Mouse (Mus musculus) heart, adult 9 months (tissue): Measurements from ENCODE around the gene Myh6.
"Not testable (repeated sequence)": the region's sequence is repeated elsewhere in the genome, so short reads cannot be mapped to it uniquely, and the experiment has no call there.

Experiments
- DNase-seq, 2 experiments: peaks; one replicate each; pipeline ENCODE4 v3.0.0; 2022; ENCODE audit warnings: low spot score in 2 of 2

Myh6 gene

DNA sequence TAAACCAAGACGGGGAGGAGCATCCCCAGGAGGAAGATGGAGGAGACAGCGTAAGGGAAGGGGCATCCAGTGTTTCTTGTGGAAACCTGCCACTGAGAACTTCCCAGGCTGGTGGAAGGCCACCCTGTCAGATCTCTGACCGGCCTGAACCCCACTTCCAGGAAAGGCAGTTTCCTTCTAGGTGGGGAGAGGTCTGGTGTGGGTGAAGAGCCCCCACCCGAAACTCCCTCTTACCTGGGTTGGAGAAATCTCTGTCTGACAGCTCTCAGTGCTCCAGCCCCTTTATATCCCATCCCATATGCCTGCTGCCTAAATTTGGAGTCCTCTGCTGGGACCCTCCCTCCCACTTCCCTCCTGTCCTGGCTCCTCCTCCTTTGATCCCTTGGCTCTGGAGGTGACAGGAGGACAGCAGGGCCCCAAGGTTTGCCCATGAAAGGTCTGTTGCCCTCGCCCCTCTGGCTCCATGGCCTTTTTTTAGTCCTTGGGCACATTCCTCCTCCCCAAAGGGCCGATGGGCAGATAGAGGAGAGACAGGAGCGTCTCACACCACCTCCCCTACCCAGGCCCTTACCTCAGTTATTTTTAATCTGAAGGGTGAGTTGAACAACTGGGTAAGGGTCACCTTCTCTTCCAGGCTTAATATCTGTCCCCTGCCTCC lies at the start of gene Myh6:
Gene Myh6, minus strand, starts transcription at position 608 of the 658 bp plus-strand sequence.
- DNase-seq, result peak; percentile 78 to 83

DNA sequence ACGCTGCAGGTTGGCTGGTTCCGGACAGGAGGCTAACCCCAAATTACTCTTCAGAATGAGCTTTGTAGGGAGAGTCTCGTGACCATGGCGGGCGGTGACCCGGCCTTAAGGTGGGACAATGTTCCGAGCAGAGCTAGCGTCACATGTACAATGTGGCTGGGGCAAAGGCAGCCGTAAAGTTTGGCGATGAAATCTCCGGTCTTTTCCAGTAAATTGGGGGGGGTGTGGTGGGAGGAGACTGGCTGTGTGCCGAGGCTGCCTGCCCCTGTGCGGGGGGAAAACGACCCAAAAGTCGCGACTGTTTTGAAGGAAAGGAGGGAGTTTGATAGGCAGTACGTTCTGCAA lies 49.0 kb upstream of the Myh6 start:
- DNase-seq, result no peak

DNA sequence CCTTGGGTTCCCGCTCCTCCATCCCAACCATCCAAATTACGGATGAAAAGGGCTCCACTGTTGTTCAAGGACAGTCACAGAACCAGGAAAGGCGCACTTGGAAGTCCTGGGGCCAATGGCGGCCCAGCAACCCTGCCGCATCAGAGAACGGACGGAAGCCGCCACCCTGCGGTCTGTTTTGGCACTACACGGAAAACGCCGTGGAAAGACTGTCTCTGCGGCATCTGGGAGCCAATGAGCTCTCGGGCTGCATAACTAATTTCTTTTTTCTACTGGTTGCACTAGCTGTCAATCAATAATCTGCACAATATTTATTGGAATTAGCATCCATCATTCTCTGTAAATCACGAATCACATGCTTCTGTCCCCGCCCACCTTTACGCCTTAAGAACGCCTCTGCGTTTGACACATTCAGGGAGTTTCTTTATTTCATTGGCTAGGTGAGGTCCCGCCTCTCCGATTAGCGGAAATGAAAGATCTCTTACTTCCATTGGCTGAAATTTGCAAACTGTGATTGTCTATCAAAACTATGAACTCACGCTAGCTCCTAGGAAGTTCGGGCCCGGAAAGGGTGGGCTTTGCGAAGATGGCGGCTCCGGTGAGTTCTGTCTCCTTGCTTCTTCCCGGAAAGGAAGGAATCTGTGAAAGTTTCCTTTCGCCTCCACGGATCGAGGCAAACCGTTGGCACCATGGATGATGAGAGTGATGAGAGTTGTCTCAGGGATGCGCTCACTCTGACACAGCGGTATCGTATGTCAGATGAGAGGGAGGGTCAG lies 48.5 kb upstream of the Myh6 start, which contains the start of gene Ngdn:
Gene Ngdn, plus strand, starts transcription at position 464 of the 776 bp plus-strand sequence.
- DNase-seq, result peak; percentile 99 to 100

DNA sequence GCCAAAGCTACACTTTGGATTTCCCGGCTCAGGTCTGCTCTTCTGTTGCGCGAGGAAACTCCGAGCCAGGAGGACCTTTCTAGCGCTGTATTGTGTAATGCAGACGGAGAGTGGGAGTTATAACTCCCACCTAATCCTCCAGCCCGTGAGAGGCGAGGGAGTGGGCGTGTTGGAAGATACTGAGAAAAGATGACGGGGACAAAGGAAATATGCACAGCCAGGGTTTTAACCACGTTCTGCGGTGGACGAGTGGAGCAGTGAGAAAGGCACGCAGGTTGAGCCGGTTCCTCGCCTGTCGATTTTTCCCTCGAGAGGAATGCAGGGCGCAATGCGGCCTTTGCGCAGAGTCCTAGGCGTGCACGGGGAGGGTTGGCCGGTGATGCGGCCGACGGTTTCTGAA lies 47.9 kb upstream of the Myh6 start:
- no peak for DNase-seq

DNA sequence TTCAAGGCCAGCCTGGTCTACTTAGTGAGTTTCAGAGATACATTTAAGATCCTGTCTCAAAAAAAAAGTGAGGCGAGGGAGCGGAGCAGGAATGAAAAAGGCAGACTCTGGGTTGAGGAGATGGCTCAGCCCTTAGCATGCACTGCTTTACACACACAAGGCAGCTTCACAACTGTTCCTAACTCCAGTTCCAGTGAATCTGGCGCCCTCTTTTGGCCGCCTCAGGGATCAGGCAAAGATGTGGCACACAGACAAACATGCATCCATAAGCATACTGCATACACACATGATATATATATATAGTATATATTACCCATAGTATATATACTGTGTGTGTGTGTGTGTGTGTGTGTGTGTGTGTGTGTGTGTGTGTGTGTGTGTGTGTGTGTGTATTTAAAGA lies 44.4 kb upstream of the Myh6 start:
- DNase-seq, result no peak

DNA sequence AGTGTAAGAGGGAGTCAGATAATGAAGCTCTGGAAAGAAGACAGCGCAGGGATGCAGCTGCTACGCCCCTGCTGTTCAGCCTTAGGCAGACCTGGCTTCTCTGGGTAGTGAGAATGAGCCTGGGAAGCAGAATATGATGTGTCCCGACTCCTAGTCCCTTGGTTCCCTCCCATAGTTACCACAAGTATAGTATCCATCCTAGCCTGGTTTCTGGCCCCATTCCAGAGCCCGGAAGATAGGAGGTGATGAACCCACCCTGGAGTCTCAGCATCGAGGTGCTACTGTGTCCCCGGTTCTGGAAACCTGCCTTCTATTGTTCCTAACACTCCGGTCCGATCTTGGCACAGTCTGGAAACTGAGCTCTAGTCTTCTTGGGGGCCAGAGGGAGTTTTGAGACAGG lies 41.7 kb upstream of the Myh6 start:
- DNase-seq, result no peak

DNA sequence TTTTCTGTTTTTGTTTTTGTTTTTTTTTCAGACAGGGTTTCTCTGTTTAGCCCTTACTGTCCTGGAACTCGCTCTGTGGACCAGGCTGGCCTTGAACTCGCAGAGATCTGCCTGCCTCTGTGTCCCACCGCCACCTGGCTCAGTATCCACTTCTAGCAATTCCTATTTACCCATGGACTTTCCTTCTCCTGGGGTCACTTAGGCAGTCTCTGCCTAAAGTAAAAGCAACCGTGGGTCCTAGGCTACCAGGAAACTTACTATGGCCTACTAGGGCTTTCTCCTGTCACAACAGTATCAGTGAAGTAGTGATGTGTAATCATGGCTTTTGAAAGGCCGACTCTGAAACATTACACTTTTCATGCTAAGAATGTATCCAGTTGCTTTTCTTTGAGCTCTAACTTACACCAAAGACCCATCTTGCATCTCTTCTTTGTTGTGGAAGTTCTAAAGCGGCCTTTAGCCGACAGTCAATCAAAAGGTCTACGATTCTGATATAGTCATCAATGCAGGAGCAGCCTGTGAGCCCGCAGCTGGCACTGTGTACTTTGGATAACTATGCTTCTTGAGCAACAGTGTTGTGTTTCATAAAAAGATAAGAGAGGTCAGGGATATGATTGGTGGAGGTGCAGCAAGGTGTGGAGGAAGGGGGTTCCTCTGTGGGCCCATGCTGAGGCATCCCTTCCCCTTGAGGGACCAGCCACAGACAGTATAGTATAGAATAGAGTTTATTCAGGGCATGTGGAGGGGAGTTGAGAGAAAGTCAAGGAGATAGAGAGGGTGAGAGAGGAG lies 40.6 kb upstream of the Myh6 start:
- no peak for DNase-seq

DNA sequence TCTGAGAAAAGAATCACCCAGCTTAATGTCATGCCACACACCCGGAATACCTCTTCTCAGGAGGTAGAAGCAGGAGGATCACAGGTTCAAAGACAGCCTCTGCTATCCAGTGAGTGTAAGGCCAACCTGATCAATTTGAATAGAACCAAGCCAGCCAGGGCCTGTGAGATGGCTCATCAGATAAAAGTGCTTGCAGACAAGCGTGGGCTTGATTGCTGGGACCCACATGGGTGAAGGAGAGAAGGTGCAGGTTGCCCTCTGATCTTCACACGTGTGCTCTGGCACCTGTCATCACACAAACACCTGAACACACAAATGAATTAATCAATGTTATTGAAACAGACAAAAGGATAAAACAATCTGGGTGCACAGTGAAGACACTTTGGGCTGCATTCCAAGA lies 39.8 kb upstream of the Myh6 start:
- no peak for DNase-seq

DNA sequence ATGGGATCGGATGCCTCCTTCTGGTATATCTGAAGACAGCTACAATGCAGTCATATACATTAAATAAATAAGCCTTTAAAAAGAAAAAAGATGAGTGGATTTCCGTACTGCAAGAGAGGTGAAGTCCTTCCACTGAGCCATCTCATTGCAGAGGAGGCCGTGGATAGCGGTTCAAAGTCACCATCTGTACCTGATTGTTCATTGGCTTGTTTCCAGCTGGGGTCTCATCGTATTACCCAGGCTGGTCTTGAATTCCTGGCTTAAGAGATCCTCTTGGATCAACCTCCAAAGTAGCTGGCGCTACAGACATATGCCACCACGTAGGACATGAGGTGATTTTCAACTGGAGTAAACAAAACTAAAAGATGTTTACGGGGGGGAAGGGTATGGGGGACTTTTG lies 39.2 kb upstream of the Myh6 start:
- no peak for DNase-seq

DNA sequence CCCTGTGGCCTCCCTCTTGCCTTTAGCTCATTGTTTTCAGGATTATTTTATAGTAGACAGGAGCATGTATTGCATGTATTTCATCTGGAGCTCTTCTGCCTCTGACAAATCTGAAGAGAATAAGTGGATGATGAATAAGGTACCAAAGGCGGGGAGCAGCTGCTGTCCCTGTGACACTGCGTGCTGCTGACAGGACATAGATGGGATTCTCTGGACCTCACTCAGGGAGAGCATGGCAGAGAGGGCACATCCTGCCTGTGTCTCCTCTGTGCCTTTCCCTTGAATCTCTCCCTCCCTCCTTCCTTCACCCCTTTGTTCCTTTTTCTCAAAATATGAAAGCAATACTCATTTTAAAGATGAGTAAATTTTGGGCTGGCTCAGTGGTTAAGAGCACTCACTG lies 38.8 kb upstream of the Myh6 start:
- DNase-seq, result no peak

DNA sequence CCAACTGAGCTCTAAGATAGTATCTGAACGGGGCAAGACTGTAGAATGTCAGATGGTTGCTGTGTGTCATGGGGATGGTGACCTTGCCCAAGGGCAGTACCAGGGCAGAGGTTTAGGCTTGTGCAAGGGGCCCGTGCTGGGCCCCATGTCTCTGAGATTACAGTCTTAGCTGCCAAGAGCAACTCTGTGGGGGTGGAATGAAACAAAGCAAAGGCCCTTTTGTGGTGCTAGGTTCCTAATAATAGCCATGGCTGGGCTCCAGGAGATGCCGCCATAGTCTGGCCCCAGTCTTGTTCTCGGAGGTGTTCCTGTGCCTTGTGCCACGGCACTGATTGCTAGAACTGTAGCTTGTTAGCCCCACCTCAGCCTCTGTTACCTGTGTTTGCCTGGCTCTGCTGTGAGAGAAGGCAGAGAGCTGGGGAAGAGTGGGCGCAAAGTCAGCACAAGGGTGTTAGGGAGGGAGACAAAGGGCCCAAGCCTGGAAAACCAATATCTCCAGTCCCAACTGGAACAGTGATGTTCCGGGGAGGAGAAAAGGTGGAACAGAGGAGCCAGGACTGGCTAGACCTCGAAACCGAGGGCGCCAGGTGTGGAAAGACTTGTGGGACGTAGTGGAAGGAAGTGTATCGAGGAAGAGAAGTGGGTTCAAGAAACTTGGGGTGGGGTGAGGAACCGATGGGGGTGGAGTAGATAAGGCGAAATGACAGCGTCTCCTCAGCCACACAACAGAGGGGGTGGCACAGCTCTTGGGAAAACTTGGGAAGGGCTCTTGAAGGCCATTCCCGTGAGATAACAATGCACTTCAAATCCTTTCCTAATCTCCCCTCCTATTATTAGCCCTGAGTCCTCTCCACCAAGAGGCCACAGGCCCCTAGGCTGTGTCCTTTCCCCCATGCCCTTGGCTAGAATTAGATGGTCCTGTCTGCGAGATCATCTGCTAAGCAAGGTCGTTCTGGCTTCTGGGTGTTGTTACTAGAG lies 37.4 kb upstream of the Myh6 start:
- peak; percentile 72 to 78 for DNase-seq

DNA sequence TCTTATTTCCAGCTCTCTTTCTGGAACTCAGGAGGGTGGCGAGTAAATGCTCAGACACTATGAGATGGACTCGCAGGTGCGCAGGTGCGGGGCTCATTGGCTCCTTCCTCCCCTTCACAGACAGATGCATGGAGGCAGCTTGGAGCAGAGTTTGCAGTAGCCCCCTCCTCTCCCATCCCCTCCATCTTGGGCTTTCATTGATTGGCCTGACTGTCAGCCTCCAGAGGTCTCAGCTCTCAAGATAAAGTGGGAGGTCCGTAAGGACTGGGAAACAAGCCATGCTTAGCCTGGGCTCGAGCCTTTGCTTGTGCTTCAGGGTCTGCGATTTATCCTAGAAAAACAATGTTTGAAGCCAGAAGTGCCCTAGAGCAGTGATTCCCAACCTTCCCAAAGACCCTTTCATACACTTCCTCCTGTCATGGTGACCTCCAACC lies 36.0 kb upstream of the Myh6 start:
- DNase-seq, result no peak

DNA sequence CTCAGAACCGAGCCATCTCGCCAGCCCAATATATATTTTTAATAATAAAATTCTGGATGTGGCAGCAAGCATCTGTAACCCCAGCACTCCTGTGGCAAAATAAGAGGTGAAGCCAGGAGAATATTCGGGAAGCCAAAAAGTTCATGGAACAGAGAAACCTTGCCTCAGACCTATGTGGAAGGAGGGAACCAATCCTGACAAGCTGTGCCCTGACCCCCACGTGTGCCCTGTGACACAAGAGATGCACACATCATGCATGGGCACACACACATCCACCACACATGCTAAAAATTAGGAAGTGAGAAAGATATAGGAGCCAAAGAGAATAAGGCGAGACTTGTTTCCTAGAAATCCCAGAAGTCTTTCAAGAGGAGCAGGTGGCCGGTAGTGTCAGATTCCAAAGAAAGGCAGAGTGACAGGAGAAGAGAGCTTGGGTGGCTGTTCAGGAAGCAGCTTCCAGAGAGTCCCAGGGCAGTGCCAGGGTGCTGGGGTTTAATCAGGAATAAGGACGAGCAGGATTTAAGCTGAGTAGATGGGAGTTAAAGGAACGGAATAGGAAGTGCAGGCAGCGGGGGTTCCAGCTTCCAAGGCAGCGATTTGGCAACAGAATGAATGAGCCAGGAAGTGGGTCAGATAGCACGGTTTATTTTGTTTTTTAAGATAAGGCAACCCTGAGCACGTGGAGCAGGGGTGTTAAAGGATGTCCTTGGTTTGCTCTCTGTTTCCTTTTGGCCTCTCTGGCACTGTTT lies 35.4 kb upstream of the Myh6 start:
- DNase-seq, result peak in 1 of 2 experiments; percentile 35

DNA sequence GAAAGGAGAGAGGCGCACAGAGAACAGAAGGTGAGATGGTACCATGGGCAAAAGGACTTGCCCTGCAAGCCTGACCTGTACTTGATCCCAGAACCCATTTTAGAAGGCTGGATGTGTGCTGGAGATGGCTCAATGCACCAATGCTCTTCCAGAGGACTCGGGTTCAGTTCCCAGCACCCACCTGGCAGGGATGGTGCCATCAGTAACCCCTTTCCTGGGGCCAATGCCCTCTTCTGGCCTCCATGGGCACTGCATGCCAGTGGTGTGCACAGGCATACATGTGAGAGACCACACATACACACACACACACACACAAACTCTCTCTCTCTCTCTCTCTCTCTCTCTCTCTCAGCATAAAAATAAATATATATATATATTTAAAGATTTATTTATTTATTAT lies 34.7 kb upstream of the Myh6 start:
- DNase-seq, result no peak

DNA sequence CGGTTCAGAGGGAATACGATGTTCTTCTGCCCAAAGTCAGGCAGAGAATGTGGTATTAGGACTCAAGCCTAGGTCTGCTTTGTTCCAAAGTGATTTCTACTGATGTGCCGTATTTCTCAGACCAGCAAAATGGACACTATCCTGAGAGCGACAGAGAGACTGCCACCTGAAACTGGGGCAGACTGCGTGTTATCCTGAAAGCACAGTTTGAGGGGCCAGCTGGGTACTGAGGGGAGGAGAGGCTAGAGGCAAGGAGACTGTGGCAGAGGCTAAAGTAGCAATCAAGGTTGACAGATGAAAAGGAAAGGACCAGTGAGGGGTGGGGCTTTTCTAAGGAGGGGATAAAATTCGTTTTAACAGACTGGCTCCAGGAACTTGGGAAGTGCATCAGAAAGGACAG lies 34.1 kb upstream of the Myh6 start:
- no peak for DNase-seq

DNA sequence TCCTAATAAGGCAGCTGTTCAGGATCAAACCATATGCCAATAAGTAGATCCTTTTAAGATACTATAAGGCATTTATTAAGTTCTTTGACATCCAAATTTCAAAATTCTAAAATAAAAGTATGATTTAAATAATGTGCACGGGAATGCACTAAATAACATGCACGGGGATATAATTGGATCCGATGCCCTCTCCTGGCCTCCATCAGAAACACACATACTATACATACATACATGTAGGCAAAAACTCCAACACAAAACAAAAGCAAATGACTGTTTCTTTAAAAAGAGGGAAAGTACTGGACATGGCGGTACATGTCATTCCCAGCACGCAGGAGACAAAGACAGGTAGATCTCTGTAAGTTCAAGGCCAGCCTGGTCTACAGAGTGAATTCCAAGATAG lies 33.1 kb upstream of the Myh6 start:
- DNase-seq, result not testable (repeated sequence)

DNA sequence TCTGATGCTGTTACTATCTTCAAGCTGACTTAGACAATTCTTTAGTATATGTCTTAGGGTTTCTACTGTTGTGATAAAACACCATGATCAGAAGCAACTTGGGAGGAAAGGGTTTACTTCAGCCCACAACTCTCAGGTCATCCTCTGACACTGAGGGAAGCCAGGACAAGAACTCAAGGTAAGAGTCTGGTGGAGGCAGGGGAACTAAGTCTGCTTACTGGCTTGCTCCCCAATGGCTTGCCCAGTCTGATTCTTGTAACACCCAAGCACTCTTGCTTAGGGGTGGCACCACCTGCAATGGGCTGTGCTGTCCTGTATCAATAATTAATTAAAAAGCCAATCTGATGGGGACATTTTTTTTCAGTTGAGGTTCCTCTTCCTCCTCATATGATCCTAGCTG lies 32.0 kb upstream of the Myh6 start:
- DNase-seq, result no peak

DNA sequence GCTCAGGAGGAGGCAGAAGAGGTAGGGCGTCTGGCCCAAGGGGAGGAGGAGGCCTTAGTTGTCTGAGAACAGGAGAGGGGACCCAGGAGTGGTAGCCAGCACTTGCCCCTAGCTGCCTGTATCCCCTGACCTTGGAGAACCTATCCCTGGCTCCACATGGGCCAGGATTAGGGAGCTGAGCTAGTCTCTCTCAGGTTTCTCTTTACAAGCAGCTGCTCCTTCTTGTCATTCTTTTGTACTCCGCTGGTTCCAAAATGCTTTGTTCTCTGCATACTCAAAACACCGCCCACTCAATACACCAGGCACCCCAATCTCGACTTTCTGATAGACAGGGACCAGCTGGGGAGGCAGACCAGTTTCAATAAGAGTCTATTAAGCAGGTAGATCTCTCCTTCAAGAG lies 30.6 kb upstream of the Myh6 start:
- DNase-seq, result no peak

DNA sequence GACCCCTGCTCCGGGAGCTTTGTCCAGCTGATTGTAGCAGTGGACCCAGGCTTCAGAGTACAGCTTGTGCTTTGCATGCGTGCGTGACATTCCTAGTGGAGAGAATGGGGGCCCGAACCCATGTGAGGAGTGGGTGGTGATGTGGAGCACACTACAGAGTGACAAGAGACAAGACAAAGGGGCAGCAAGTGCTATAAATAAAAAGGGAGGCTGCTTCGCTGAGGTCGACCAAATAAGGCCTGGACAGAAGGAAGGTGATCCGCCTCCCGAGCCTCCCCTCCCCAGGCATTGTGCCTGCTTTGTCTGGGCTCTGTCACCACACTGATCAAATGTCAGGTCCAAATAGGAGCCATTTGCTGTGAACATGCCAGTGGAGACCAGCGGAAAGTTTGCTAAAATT lies 30.1 kb upstream of the Myh6 start:
- DNase-seq, result no peak

DNA sequence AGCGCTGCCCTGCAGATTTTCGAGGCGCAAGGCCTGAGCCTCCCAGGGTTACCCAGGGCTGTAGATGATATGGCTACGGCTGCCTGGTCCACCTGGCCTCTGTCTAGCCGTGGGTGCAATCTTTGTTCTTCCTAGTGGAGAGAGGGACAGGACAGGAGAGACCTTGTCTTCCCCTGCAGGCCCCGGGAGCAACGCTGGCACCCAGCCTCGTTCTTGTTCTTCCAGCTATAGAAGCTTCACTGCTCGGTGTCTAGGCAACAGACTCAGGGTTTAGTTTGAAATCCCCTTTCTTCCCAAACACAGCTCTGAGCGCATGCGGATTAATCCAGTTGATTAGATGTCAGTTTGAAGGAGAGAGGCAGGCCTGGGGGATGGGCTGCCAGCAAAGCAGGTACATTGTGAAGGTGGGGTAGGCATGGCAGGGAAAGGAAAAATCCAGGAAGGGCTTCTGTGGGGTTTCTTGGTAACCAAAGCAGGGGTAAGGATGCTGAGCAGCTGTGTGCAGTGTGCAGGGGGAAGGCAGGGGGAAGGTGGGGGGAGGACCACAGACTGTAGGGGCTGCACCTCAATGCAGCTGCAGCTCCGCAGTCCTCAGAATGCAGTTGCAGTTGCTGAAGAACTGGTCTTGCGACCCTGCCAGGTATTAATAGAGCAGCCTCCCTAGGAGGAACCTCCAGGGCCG lies 28.9 kb upstream of the Myh6 start:
- DNase-seq, result no peak
